Mouse (Mus musculus) megakaryocyte progenitor cell, adult 5-6 weeks (primary cell): Measurements from ENCODE around the gene Olfr455. TPM values are rescaled to one million over a fixed set of nuclear protein-coding genes. Genes with fewer than 3 reads are reported as not detected.

Source experiments
- ATAC-seq: replicated peaks from 2 replicates; pipeline ENCODE4 v1.8.0; 2016; ENCODE audit warnings: mild to moderate bottlenecking, moderate TSS enrichment, inconsistent platforms; ENCODE audit not compliant: poor library complexity
- total RNA-seq, 2 experiments: library from RNA; stranded (forward) in 1 of 2; stranded (reverse) in 1 of 2; fragments of 157-497, 149-512 nt in 1 of 2; fragments of 200-1000 nt in 1 of 2; gene quantifications; 2 replicates each; pipeline versions ENCODE4 v1.2.3 to v1.2.4; 2015 to 2017

The Olfr455 gene
- total RNA-seq (2015), result not detected in 2 replicates
- total RNA-seq (2017), result not detected in 2 replicates

- no peak for ATAC-seq
Measured at GRCm38 (mm10) chr6:42547461-42547860, at the start of gene Olfr455. Olfr455 (minus strand) TSS chr6:42547587.

- no peak for ATAC-seq
Measured at GRCm38 (mm10) chr6:42593138-42593882, 45.9 kb upstream of the Olfr455 start.

DNA sequence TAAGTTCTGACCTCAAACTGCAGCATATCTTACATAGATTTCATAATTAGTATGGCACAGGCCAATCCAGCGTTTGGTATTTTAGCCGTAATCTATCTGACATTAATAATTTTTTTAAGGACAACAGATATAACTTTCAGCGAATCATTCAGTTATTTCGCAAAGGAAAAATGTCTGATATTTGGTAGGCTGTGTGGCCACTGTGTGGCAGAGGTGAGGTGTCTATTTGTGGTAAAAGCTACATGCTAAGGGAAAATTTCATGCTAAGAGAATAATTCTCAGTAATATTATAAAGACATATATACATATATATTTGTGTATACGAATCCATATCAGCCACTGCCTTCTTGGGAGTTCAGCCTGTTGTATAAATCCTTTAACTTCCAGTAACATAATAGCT is 39.2 kb upstream of the Olfr455 start:
- no peak for ATAC-seq

DNA sequence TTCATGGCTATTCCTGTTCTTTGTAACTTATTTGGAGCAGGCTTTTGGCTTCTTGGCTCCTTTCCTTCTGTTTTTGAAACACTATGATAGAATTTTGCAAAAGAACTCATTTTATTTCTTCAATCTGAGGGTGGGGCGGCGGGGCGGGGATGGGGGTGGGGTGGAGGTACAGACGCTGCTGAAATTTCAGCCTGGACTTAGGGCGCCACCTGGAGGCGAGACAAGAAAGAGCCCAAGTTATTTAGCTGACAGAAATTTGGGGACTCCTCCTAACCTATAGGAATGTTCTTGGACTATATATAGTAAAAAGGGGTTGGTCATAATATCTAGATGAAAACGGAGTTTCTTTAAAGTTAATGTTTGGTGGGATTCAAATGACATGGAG is 36.1 kb upstream of the Olfr455 start:
- peak; percentile 90 for ATAC-seq

DNA sequence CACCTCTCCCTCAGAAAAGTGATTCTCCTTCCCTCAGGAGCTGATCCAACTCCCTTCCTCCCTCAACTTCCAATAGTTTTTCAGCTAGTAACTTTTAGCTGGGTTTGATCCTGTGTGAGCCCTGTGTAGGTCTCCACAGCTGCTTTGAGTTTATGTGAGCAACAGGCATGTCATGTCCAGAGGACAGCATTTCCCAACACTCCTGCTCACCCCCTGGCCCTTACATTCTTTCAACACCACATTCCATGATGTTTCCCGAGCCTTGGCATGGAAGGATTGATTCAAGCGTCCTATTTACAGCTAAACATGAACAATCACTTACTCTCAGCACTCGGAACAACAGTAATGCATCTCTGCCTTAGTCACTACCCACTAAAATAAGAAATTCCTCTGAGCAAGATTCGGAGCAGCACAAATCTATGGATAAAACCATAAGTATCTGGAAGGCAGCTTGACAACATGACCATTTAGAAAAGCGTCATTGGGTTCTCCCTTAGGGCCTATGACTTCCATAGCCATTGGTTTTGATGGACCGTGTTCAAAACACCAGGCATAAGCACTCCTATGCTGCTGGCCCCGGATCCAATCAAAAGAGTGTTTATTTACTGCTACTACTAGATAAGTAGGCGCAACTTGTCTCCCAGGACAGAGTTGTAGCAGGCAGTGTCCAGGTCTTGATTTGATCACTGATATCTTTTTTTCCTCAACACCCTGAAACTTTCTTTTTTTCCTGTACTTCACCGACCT is 35.5 kb upstream of the Olfr455 start:
- no peak for ATAC-seq

DNA sequence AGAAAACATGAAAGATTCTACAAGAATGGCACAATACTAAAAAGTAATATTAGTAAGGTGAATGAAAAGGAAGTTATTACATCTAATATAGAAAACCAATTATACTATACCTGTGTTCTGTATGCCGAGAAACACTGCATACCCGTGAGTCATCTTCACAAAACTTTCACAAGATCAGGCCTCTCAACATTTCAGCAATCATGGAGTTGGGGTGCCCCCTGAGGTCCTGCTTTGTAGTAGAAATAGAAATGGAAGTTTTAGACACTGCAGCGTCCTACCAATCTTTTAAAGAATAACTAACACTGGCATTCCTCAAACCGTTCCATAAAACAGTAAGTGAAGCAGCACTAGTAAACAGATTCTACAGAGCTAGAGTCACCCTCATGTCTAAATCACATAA is 31.3 kb upstream of the Olfr455 start:
- no peak for ATAC-seq

DNA sequence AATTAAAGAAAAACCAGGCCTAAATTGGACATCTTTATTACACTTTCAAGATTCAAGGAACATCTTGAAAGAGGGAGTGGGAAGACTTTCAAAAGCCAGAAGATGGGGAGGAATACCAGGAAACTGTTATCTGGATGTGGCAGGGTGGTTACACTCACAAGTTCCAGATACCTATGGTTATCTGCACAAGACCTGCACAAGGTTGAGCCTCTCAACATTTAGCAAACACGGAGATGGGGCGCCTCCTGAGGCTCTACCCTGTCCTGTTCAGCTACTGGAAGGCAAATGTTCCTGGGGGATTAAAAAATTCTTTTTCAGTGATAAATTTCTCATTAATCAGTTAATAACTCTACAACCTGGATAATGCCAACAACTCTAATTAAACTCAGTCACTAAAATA is 30.0 kb upstream of the Olfr455 start:
- ATAC-seq, result no peak

DNA sequence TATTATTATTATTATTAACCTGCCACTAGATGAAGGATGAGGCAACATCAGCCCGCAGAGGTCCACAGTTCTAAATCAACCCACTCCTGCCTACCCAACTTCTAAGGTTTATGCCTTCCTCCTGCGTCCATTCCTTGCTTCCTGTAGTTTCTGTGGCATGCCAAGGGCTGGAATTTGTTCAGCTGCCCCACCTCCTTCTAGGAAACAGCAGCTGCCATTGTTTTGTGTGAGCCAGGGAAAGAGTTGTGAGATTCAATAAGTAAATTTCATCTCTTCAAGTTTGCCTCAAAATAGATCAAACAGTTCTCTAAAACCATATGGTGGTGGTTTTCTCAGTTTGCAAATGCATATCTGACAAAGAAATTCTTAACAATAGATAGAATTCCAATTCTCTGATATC is 20.8 kb upstream of the Olfr455 start:
- no peak for ATAC-seq

DNA sequence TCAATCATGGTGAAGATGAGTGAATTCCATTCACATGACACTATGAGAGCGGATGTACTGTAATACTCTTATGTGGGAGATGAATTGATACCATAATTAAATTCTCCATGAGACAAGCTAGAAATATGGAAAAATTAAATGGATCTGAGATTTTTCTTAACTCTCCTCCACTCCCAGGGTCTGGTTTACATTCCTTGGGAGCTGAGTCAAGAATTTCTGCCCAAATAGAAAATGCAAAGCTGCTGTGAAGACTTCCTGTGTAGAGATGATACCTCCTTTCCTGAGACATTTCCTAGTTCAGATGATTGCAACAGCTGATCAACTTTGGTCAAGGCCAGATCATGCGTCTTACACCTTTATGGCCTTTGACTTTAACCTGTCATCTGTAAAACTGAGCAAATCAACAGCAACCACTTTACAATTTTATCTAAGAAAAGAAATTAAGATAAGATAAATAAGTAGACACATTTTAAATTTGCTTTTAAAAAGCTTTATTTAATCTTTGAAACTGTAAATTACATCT is 18.8 kb upstream of the Olfr455 start:
- ATAC-seq, result no peak

DNA sequence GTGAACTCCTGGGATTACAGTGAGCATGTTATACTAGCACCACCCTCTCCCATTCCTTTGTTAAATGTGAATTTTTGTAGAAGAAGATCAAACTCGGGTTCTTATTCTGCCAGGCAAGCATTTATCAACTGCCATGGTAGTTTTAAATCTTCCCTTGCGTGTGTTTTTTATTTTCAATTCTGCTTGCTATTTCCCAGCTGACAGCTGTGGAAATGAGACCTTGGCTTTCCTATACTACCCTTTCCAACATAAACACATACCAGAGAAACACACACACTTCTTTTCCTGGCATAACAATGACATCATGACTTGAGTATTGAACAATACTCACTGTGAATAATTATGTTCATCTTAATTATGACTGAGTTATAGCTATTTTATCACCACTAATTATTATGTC is 14.9 kb upstream of the Olfr455 start:
- no peak for ATAC-seq

DNA sequence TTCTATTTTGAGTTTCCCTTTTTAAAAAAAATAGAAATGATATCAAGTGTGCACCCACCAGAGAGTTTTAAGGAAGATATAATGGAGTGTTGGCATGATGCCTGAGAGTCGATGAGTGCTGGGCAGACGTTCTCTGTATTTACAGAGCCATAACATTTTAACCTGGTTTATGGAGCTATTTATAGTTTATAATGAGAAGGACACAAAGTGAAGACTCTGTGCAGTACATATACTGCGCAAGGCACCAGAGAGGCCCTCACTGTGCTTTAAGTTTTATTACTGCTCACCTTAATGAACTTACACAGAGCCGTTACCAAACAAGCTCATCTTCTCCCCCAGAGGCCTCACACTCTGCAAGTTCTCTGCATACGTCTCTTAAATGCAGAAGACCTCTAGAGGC is 13.5 kb upstream of the Olfr455 start:
- ATAC-seq, result no peak

- no peak for ATAC-seq
Measured at GRCm38 (mm10) chr6:42558641-42559040, 11.3 kb upstream of the Olfr455 start.

- no peak for ATAC-seq
Measured at GRCm38 (mm10) chr6:42546180-42546579, 1.2 kb downstream of the Olfr455 start.

- no peak for ATAC-seq
Measured at GRCm38 (mm10) chr6:42545451-42545885, 1.9 kb downstream of the Olfr455 start.

DNA sequence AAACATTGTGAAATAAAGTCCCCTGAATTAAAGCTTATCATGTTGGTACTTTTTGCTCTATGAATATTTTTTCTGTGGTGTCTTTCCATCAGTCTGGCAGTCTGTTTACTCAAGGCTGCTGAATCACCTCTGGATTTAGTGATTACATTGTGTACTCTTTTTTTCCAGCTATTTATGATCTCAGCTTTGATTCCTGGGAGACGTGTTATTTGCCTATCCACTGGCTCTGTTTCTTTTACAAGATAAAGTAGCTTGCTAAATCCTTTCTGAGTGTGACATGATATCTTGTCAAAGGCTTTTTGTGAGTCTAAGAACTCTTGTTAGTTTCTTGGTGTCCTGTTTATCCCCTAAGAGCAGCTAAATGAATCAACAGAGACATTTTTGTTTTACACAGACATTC is 2.5 kb downstream of the Olfr455 start:
- ATAC-seq, result no peak

DNA sequence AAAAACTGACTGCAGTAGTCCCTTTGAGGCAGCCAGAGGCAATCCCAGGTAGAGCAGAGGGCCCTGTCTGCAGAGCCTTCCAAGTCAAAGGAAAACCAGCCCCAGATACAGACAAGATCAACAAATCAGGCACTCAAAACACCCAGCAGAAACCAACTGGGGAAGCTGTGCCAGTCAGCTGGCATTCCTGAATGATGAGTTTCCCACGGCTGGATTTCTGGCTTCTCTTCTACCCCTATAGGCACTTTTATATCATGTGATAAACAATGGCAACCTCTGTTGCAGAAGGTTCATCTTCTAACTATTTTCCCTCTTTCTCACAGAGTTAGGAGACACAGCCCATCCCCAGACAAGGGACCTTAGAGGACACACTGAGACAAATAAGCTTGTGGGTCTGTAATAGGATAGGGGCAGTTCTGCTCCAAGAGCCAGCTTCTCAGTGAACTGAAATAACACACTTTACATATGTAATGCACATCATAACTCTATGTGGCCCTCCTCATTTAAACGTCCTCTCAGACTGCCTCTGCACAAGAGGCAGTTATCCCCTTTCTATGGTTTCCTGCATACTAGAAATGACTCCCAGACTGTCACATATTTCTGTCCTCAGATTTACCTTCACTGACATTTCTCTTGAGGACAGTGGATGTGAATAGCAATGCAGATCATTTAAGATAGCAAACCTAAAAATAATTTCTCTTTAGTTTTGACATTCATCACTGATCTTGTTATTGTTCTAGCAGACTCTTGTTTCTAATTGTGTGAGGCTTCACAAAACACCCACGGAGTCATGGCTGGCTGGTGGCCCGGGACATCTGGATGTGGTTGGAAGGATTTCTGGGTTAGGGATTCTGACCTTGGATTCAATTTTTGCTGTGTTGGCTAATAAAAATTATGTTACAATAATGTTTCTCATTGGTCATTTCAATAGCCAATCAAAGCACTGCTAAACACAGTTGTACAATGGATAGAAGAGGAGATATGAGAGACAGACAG is 5.1 kb downstream of the Olfr455 start:
- no peak for ATAC-seq

DNA sequence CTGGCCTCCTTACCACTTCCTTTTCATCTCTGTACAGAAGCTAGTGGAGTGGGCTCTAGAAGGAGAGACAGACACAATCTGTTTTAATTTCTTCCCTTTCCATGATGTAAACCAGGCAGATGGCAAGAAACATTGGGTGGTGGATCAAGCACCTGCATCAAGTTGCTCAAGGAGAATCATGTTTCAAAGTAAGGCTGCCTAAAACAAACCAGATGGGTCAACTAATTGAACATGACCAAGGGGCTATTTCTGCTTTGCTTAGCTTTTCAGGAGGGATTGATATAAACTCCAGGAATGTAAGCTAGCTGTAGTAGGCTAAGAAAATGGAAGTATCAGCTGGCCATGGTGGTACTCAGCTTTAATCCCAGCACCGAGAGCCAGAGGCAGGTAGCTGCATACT is 6.7 kb downstream of the Olfr455 start:
- ATAC-seq, result no peak

DNA sequence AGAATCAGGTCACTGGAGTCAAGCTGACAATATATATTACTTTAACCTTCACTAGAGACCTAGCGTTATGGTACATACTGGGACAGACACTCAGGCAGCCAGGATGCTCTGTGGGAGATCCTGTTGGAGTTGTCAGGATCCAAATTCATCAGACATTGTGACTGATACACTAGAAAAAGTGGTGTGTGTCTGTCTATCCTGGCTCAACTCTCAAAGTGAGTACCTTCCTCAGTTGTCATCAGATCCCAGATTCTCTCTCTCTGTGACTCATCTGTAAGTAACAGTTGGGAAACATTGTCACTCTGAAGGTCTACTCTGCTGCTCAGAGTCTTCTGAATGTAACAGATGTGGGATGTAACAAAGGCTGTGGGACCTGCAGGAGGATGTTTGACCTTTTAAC is 7.7 kb downstream of the Olfr455 start:
- ATAC-seq, result no peak

DNA sequence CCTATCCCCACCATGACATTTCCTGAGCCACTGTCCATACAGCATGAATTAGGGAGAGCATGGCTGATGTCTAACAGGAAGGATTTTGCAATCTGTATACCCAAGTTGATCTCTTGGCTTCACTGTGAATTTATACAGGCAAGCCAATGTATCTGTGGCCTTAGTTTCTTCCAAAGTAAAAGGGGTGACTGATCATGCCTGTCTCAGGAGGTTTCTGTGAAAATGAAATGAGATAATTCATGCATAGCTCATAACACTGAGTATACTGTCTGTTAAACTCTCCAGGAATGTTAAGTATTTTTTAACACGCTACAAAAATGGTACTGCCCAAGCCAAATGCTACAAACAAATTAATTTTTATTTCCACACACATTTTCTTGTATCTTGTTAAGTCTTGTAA is 33.9 kb downstream of the Olfr455 start:
- ATAC-seq, result no peak

DNA sequence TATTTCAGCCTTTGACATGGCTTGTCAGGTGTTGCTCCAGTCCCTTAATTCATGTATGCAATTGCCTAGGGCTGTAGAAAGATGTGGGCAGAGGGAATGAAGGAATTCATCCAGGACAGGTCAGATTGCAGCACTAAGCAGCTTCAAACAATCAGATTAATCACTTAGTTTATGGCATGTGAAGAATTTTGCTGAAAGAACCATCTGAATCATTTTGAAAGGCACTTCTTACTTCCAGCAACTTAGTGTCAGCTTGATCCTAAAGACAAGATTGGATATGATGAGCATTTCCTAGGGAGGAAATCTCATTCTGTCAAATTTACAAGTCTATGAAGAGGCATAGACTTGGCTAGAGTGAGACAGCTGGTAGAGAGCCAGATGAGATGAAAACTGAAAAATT is 38.1 kb downstream of the Olfr455 start:
- no peak for ATAC-seq

- ATAC-seq, result no peak
Measured at GRCm38 (mm10) chr6:42503478-42503877, 43.9 kb downstream of the Olfr455 start.
